Mouse (Mus musculus) hindbrain, postnatal 0 days (tissue): ENCODE data around the gene H2afv. TPM values are rescaled to one million over a fixed set of nuclear protein-coding genes. Genes with fewer than 3 reads are reported as not detected.

Experiments used
- ATAC-seq: fragments of 200-750 bp; cut with Nextera tagmentation; 2 replicates; pipeline ENCODE4 v1.8.0; 2017; ENCODE audit warnings: mild to moderate bottlenecking, moderate TSS enrichment, moderate library complexity
- DNase-seq: peaks from one replicate; pipeline ENCODE4 v3.0.0-alpha.2; 2015; ENCODE audit warnings: low spot score
- H3K27ac ChIP-seq: fragments of 300-500 bp; sonication (generic); 2 replicates; pipeline ENCODE4 v1.5.1; 2014; ENCODE audit warnings: mild to moderate bottlenecking
- H3K27me3 ChIP-seq: fragments of 300-500 bp; sonication (generic); 2 replicates; pipeline ENCODE4 v1.6.1; 2014; ENCODE audit warnings: low read length, mixed read lengths; ENCODE audit not compliant: insufficient read depth
- H3K36me3 ChIP-seq: fragments of 300-500 bp; sonication (generic); 2 replicates; pipeline ENCODE4 v1.6.1; 2014; ENCODE audit warnings: low read length, mixed read lengths; ENCODE audit not compliant: insufficient read depth
- H3K4me1 ChIP-seq: fragments of 300-500 bp; sonication (generic); 2 replicates; pipeline ENCODE4 v1.6.1; 2014; ENCODE audit warnings: antibody characterized with exemption, low read length, mixed read lengths; ENCODE audit not compliant: insufficient read depth
- H3K4me2 ChIP-seq: fragments of 300-500 bp; sonication (generic); 2 replicates; pipeline ENCODE4 v1.6.1; 2014; ENCODE audit warnings: low read depth, mild to moderate bottlenecking, low read length, moderate library complexity, mixed read lengths
- H3K4me3 ChIP-seq: fragments of 300-500 bp; sonication (generic); 2 replicates; pipeline ENCODE4 v1.5.1; 2014; ENCODE audit warnings: low read length
- H3K9ac ChIP-seq: fragments of 300-500 bp; sonication (generic); replicated peaks from 2 replicates; pipeline ENCODE4 v1.6.1; 2014; ENCODE audit warnings: mild to moderate bottlenecking, low read length, moderate library complexity, mixed read lengths
- H3K9me3 ChIP-seq: fragments of 300-500 bp; sonication (generic); 2 replicates; pipeline ENCODE4 v1.6.1; 2016; ENCODE audit warnings: low read length, mixed read lengths
- CTCF ChIP-seq: IDR thresholded peaks from 2 replicates; pipeline ENCODE4 v1.5.1; 2016; ENCODE audit warnings: antibody characterized with exemption, control low read depth, low read depth
- WGBS: fragments of 180-500 bp; shearing (Covaris S2); extraction: QIAGEN DNeasy Blood & Tissue Kit; methylation state at CpG from one replicate; pipeline ENCODE4 v1.1.7; 2014; 5-methylcytosine and 5-hydroxymethylcytosine counted together
- polyA plus RNA-seq: library from polyadenylated mRNA; unstranded; fragments of >200 nt; fragmentation: Nextera tagmentation; extraction: Ambion mirVana; gene quantifications from 2 replicates; pipeline ENCODE4 v1.2.1, GENCODE M21; 2015
- total RNA-seq: library from RNA; depleted of rRNA; stranded (reverse); fragments of >200 nt; gene quantifications from 2 replicates; pipeline ENCODE4 v1.2.3, GENCODE M21; 2014

H2afv gene
- total and polyA plus RNA-seq, 2 experiments from 2014 or later: 75.5 to 251 TPM

DNA sequence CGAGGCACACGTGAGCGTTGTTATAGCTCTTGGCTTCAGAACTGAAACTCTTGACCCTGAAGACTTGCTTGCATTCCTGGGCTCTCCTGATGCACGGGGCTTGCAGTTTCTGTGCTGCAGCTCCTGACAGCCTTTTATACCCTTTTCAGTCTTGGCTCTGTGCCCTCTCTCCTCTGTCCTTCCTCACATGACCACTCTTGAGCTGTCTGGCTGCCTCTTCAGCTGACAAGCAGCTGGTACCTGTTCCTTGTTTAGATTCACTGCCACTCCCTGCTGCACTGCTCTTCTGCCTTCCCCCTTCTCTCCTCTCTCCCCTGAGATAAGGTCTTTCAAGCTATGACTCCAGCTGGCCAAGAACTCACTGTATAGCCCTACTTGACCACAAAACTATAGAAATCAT is 3.2 kb upstream of the H2afv start:
- no peak for DNase-seq
- no peak overlapping the region for H3K4me2 ChIP-seq
- H3K27ac ChIP-seq: no peak overlapping the region
- no peak overlapping the region for H3K9ac ChIP-seq
- TF ChIP-seq CTCF: no peak
- H3K27me3 ChIP-seq: no peaks in the 10 kb centered on the region
- H3K4me3 ChIP-seq: no peak overlapping the region
- no peak for ATAC-seq
- H3K36me3 ChIP-seq: no peaks in the 10 kb centered on the region
- H3K4me1 ChIP-seq: no peaks in the 10 kb centered on the region
- H3K9me3 ChIP-seq: no peaks in the 10 kb centered on the region
- 72% methylated on average over 4 of the region's 4 CpGs for WGBS

DNA sequence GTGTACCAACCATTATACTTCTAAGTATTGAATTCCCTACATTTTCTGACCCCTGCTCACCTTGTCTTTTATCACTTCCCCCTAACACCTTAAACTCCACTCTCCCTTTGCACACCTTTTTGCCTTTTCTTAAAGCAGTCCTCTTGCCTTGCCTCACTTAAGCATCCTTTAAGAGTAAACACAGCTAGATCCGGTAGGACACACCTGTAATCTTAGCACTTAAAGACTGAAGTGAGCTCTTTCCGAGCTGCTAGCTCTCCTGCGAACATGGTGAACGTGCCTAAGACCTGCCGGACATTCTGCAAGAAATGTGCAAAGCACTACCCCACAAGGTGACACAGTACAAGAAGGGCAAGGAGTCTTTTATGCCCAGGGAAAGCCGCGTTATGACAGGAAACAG is 1.7 kb upstream of the H2afv start:
- H3K36me3 ChIP-seq: no peaks in the 10 kb centered on the region
- DNase-seq (no peak), ATAC-seq (no peak)
- no peak overlapping the region for H3K4me3 ChIP-seq
- no peak overlapping the region for H3K4me2 ChIP-seq
- no peak for TF ChIP-seq CTCF
- H3K9ac ChIP-seq: no peak overlapping the region
- no peak overlapping the region for H3K27ac ChIP-seq
- H3K27me3 ChIP-seq: no peaks in the 10 kb centered on the region
- 94% methylated on average over 7 of the region's 7 CpGs for WGBS
- no peaks in the 10 kb centered on the region for H3K9me3 ChIP-seq
- no peaks in the 10 kb centered on the region for H3K4me1 ChIP-seq

DNA sequence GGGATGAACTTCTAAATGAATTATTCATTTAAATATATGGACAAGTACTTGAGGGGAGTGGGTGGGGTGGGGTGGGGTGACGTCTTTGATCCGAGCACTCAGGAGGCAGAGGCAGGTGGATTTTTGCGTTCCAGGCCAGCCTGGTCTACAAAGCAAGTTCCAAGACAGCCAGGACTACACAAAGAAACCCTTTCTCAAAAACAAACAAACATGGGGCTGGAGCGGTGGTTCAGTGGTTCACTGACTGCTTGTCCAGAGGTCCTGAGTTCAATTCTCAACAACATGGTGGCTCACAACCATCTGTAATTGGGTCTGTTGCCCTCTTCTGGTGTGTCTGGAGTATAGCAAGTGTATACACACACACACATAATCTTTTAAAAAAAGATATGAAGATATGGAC is 1.2 kb upstream of the H2afv start:
- no peak for DNase-seq
- Histone ChIP-seq H3K27ac (no peak overlapping the region), H3K9ac (no peak overlapping the region), H3K27me3 (no peaks in the 10 kb centered on the region), H3K4me3 (no peak overlapping the region), H3K9me3 (no peaks in the 10 kb centered on the region), H3K4me1 (no peaks in the 10 kb centered on the region), H3K4me2 (no peak overlapping the region), H3K36me3 (no peaks in the 10 kb centered on the region)
- no peak for TF ChIP-seq CTCF
- ATAC-seq: no peak
- 76% methylated on average over 4 of the region's 4 CpGs for WGBS

DNA sequence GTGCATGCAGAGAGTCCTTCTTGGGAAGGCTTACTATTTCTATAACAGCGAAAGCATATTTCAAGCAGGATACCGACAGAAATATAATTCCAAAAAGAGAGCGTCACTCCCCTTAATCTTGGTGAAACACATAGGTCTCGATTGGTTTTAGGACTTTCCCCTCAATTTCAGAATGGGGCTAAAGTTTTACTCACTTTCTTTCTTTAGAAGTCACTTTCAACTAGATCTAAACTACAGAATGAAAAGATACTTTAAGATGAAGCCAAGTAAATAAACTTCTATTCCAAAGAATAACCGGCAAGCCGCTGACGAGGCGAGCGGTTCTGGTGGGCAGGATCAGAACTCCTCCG is 541 bp downstream of the H2afv start:
- Histone ChIP-seq H3K9ac (peak overlapping the region; percentile 80), H3K4me3 (peak overlapping the region; percentile 88), H3K4me2 (peak overlapping the region; percentile 73), H3K36me3 (peaks cover 5% of the 10 kb centered on the region; the same call in 1 of the 2 replicates), H3K27me3 (no peaks in the 10 kb centered on the region), H3K27ac (peak overlapping the region; percentile 92), H3K4me1 (no peaks in the 10 kb centered on the region), H3K9me3 (no peaks in the 10 kb centered on the region)
- WGBS: under 1% methylated on average over 10 of the region's 10 CpGs
- DNase-seq (no peak), ATAC-seq (no peak)
- no peak for TF ChIP-seq CTCF

- Histone ChIP-seq H3K27me3 (no peaks in the 10 kb centered on the region), H3K4me1 (no peaks in the 10 kb centered on the region), H3K27ac (peak overlapping the region; percentile 92), H3K4me2 (peak overlapping the region; percentile 73), H3K4me3 (peak overlapping the region; percentile 88), H3K36me3 (peaks cover 7% of the 10 kb centered on the region; the same call in 1 of the 2 replicates), H3K9me3 (no peaks in the 10 kb centered on the region), H3K9ac (peak overlapping the region; percentile 80; the same call in 1 of the 2 replicates)
- no peak for ATAC-seq
- DNase-seq: no peak
- 46% methylated on average over 4 of the region's 4 CpGs for WGBS
- TF ChIP-seq CTCF: no peak
Observed at GRCm38 (mm10) chr11:6443102-6443501, 1.1 kb downstream of the H2afv start.

- DNase-seq (no peak), ATAC-seq (no peak)
- no peak overlapping the region for H3K4me2 ChIP-seq
- H3K9me3 ChIP-seq: no peaks in the 10 kb centered on the region
- no peak for TF ChIP-seq CTCF
- H3K4me3 ChIP-seq: no peak overlapping the region
- H3K9ac ChIP-seq: no peak overlapping the region
- H3K27me3 ChIP-seq: no peaks in the 10 kb centered on the region
- no peaks in the 10 kb centered on the region for H3K4me1 ChIP-seq
- H3K27ac ChIP-seq: no peak overlapping the region
- WGBS: 96% methylated on average over 4 of the region's 4 CpGs
- peaks cover 7% of the 10 kb centered on the region; the same call in 1 of the 2 replicates for H3K36me3 ChIP-seq
Observed at GRCm38 (mm10) chr11:6442566-6442965, 1.7 kb downstream of the H2afv start.

GRCm38 (mm10) chr11:6440171-6440570 is 4.1 kb downstream of the H2afv start:
- no peak for TF ChIP-seq CTCF
- no peaks in the 10 kb centered on the region for H3K9me3 ChIP-seq

More at GRCm38 (mm10) chr11:6440171-6440570, 4.1 kb downstream of the H2afv start:
- Histone ChIP-seq H3K4me2 (no peak overlapping the region), H3K36me3 (peaks cover 12% of the 10 kb centered on the region; the same call in 1 of the 2 replicates), H3K4me3 (no peak overlapping the region), H3K9ac (no peak overlapping the region), H3K27me3 (no peaks in the 10 kb centered on the region), H3K4me1 (no peaks in the 10 kb centered on the region), H3K27ac (no peak overlapping the region)
- ATAC-seq: no peak
- WGBS: 94% methylated on average over 4 of the region's 4 CpGs
- no peak for DNase-seq
